Mouse (Mus musculus) large intestine, adult 2 months (tissue): ENCODE measurements around the gene Zic1. TPM values are rescaled to one million over a fixed set of nuclear protein-coding genes. Genes with fewer than 3 reads are reported as not detected.

ENCODE experiments used
- DNase-seq: peaks from one replicate; pipeline ENCODE4 v3.0.0-alpha.2; 2012; ENCODE audit warnings: low read depth, low spot score
- WGBS: fragments of 180-500 bp; shearing (Covaris S2); methylation state at CpG from one replicate; pipeline ENCODE4 v1.1.7; 2018; 5-methylcytosine and 5-hydroxymethylcytosine counted together
- polyA plus RNA-seq: library from polyadenylated mRNA; depleted of rRNA; stranded (reverse); fragments of >200 nt; gene quantifications from 2 replicates; pipeline ENCODE4 v1.2.3, GENCODE M21; 2012

The Zic1 gene
- polyA plus RNA-seq, 1 experiment = not detected

GRCm38 (mm10) chr9:91385561-91386430 lies 20.2 kb upstream of the Zic1 start:
- DNase-seq = no peak
- 3% methylated on average over 8 of the region's 8 CpGs for WGBS

- DNase-seq = no peak
- WGBS = 6% methylated on average over 4 of the region's 4 CpGs
Observed at GRCm38 (mm10) chr9:91384693-91385560, 19.3 kb upstream of the Zic1 start.

- no peak for DNase-seq
- WGBS = 4% methylated on average over 30 of the region's 30 CpGs
Observed at GRCm38 (mm10) chr9:91384136-91384500, 18.5 kb upstream of the Zic1 start.

- DNase-seq = no peak
- WGBS = 3% methylated on average over 28 of the region's 28 CpGs
Observed at GRCm38 (mm10) chr9:91383441-91384135, 18.0 kb upstream of the Zic1 start.

- DNase-seq = no peak
Observed at GRCm38 (mm10) chr9:91382471-91383255, 17.1 kb upstream of the Zic1 start.

GRCm38 (mm10) chr9:91382111-91382379 lies 16.4 kb upstream of the Zic1 start:
- DNase-seq = no peak
- 10% methylated on average over 2 of the region's 2 CpGs for WGBS

More at GRCm38 (mm10) chr9:91382471-91383255, 17.1 kb upstream of the Zic1 start:
- WGBS = 9% methylated on average over 24 of the region's 24 CpGs

GRCm38 (mm10) chr9:91381284-91382110 lies 15.9 kb upstream of the Zic1 start:
- DNase-seq = no peak
- 3% methylated on average over 68 of the region's 76 CpGs for WGBS

- no peak for DNase-seq
- 3% methylated on average over 9 of the region's 9 CpGs for WGBS
Observed at GRCm38 (mm10) chr9:91380458-91380914, 14.9 kb upstream of the Zic1 start.

GRCm38 (mm10) chr9:91379781-91380457 lies 14.3 kb upstream of the Zic1 start:
- DNase-seq = no peak
- WGBS = 4% methylated on average over 10 of the region's 10 CpGs

- no peak for DNase-seq
- WGBS = 4% methylated on average over 8 of the region's 8 CpGs
Observed at GRCm38 (mm10) chr9:91379300-91379635, 13.7 kb upstream of the Zic1 start.

GRCm38 (mm10) chr9:91378411-91379299 lies 13.0 kb upstream of the Zic1 start:
- 3% methylated on average over 48 of the region's 48 CpGs for WGBS
- DNase-seq = no peak

GRCm38 (mm10) chr9:91377873-91378150 lies 12.2 kb upstream of the Zic1 start:
- WGBS = 5% methylated on average over 15 of the region's 16 CpGs
- DNase-seq = no peak

GRCm38 (mm10) chr9:91377036-91377872 lies 11.6 kb upstream of the Zic1 start:
- WGBS = 4% methylated on average over 14 of the region's 14 CpGs

GRCm38 (mm10) chr9:91374665-91375064 lies 9.1 kb upstream of the Zic1 start:
- WGBS = 10% methylated on average over 4 of the region's 4 CpGs
- no peak for DNase-seq

More at GRCm38 (mm10) chr9:91377036-91377872, 11.6 kb upstream of the Zic1 start:
- no peak for DNase-seq

- DNase-seq = no peak
- WGBS = 17% methylated on average over 3 of the region's 3 CpGs
Observed at GRCm38 (mm10) chr9:91373811-91374575, 8.4 kb upstream of the Zic1 start.

GRCm38 (mm10) chr9:91371608-91372007 lies 6.0 kb upstream of the Zic1 start:
- 5% methylated on average over 4 of the region's 4 CpGs for WGBS
- no peak for DNase-seq
